Mouse (Mus musculus): ENCODE measurements around the gene Dctn3.
"Not testable (repeated sequence)": the region's sequence is repeated elsewhere in the genome, so short reads cannot be mapped to it uniquely, and the experiment has no call there.

The Dctn3 gene

DNA sequence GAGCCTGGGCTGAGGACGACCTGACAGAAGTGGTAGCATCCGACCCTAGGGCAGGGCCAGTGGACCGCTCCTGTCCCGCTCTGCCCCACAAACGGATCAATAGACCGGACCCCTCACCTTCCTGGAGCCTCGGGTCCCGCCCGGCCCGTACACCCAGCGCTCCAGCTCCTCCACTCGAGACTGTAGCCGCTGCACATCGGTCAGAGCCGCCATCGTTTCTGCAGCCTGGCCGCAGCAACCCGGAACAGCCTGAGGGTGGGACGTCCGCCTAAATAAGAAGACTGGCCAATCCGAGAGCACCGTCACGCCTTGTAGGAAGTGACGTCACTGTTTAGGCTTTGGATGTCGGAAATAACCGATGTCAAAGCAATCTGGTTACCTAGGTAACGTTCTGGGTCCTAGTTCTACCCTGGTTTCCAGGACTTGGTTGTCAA, at the start of gene Dctn3:
Dctn3 (minus strand) TSS at position 253 of the 434 bp plus-strand sequence.
- peak; percentile 70 to 80 for DNase-seq (ENCODE audit: low read depth in 2 of 2, low spot score in 2 of 2)

- not testable (repeated sequence) for DNase-seq (ENCODE audit: low read depth in 2 of 2, low spot score in 2 of 2)
These were observed 44.3 kb upstream of the Dctn3 start for GRCm38 (mm10) chr4:41767301-41767700.

DNA sequence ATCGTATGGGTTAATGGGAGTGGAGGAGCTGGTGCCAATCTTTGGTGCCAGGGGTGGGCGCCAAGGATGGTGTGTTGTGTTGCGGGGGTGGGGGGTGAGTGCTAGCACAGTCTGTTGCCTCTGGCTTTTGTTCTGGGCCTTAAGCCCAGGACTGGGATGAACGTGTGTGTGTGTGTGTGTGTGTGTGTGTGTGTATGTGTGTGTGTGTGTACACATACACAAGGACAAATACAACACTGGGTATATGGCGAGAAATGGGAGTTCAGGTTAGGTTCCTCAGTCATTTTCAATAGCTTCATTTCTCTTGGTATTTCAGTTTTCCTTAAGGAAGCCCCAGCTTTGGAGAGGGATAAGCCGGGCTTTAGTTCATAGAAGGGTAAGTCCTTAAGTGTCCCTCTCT, 40.2 kb upstream of the Dctn3 start:
- DNase-seq (ENCODE audit: low read depth in 2 of 2, low spot score in 2 of 2): not testable (repeated sequence)

DNA sequence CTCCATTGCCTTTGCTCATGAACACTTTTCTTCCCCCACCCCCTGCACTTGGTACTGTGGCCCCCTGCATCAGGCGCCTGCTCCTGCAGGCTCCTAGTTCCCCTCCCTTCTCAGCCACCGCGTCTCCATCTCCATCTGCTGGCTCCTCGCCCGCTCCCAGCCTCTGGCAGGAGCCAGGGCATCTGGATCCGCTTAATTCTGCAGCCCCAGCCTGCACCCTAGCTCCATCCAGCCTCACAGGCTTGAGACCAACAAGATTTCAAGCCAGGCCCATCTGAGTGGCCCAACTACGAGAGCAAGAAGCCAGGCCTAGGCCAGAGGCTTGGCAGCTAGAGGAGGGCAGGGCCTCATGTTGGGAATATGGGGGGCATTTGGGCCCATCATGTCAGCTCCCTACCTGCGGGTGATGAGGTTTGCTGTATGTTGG, 39.7 kb upstream of the Dctn3 start:
- not testable (repeated sequence) for DNase-seq (ENCODE audit: low read depth in 2 of 2, low spot score in 2 of 2)

- DNase-seq (ENCODE audit: low read depth in 2 of 2, low spot score in 2 of 2): no peak
These were observed 39.2 kb upstream of the Dctn3 start for GRCm38 (mm10) chr4:41762099-41762687.

DNA sequence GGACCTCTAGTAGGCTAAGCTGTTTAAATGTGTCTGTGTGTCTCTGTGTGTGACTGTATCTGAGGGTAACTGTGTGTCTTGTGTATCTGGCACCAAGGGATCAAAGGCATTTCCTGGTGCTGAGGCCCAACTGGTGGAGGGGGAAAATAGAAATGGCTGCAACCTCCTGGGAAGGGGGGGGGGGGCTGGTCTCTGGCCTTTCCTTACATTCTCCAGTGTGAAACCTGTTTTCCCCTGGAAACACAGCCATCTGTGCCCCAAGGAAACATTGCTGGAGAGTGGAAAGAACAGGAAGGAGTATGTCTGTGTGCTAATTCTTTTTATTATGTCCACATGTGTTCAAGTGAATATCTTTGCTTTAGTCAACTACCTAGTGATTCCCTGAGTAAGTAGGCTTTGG, 38.7 kb upstream of the Dctn3 start:
- DNase-seq (ENCODE audit: low read depth in 2 of 2, low spot score in 2 of 2): no peak

- DNase-seq (ENCODE audit: low read depth in 2 of 2, low spot score in 2 of 2): no peak
These were observed 37.9 kb upstream of the Dctn3 start for GRCm38 (mm10) chr4:41760911-41761310.

GRCm38 (mm10) chr4:41760288-41760721, 37.3 kb upstream of the Dctn3 start:
- DNase-seq (ENCODE audit: low read depth in 2 of 2, low spot score in 2 of 2): no peak

DNA sequence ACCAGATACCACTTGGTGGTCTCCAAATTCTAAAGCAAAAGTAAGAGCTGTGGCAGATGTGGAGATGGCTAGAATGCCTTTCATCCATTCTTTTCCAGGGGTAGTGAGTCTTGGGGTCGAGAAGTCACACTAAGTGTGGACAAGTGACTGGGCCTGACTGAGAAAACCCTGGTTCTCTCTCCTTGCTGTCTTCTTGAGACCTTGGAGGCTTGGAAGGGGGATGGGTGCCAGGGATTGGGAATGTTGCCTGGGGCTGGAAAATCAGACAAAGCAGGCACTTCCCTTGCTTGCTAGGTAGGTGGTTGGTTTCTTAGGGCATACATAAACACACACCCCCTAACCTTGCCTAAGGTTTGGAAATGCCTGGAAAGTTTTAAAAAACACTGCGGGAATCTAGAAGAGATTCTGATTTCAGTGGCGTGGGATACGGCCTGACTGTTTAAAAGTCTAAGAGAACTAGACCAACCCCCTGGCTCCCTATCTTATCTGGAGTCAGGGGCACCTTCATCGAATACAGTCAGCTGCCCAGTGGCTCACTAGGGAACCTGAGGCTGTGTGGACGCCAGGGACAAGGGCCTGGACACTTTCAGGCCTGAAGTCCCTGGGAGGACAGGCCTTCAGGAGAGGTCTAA, 36.8 kb upstream of the Dctn3 start:
- DNase-seq (ENCODE audit: low read depth in 2 of 2, low spot score in 2 of 2): no peak

- no peak for DNase-seq (ENCODE audit: low read depth in 2 of 2, low spot score in 2 of 2)
These were observed 36.2 kb upstream of the Dctn3 start for GRCm38 (mm10) chr4:41759206-41759605.

GRCm38 (mm10) chr4:41758701-41759100, 35.7 kb upstream of the Dctn3 start:
- DNase-seq (ENCODE audit: low read depth in 2 of 2, low spot score in 2 of 2): no peak

- DNase-seq (ENCODE audit: low read depth in 2 of 2, low spot score in 2 of 2): no peak
These were observed 35.1 kb upstream of the Dctn3 start for GRCm38 (mm10) chr4:41758021-41758420.

DNA sequence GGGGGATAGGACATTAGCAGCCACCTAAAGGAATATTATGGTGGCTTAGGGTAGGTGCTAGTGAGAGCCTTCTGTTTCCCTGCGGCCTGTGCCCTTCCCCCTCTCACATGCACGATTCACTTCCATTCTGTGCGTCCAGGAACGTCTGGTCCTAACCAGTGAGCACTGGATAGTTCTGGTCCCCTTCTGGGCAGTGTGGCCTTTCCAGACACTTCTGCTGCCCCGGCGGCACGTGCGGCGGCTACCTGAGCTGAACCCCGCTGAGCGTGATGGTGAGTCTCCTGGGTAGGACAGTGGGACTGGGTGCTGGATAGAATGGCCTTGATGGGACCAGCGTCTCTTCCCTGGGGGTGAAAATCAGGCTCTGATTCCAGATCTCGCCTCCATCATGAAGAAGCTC, 34.4 kb upstream of the Dctn3 start:
- no peak for DNase-seq (ENCODE audit: low read depth in 2 of 2, low spot score in 2 of 2)

GRCm38 (mm10) chr4:41756440-41756839, 33.5 kb upstream of the Dctn3 start:
- no peak for DNase-seq (ENCODE audit: low read depth in 2 of 2, low spot score in 2 of 2)

GRCm38 (mm10) chr4:41755338-41756305, 32.7 kb upstream of the Dctn3 start, which contains the start of gene Sigmar1:
Gene Sigmar1, minus strand, starts transcription at chr4:41756157.
- peak; percentile 84 to 93 for DNase-seq (ENCODE audit: low read depth in 2 of 2, low spot score in 2 of 2)

DNA sequence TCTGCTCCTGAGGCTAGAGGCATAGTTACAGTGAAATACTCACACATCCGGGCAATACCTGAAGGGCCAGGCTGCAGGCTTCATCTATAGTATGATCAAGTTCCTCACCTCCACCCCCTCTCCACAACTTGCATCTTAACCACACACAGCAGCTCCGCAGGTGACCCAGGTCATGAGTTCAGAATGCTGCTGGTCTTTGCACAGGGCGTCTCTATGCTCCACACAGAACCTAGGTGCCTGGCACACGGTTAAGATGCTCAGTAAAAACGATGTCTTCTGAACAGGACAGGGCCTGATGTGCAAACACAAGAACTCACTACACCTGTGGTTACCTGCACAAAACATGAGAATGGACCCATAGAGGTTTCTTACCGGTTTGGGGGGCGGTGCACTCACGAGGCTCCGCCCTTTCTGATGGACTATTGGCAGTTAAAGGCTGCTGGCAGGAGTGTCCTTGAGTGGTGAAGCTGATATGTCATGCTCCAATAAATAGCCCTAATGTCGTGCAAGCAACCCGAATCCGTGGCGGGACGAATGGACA, 31.9 kb upstream of the Dctn3 start, which contains the start of gene Galt:
Galt (plus strand) TSS at position 432 of the 541 bp plus-strand sequence.
- DNase-seq (ENCODE audit: low read depth in 2 of 2, low spot score in 2 of 2): no peak

- DNase-seq (ENCODE audit: low read depth in 2 of 2, low spot score in 2 of 2): no peak
These were observed 22.1 kb upstream of the Dctn3 start for GRCm38 (mm10) chr4:41745021-41745420.

- no peak for DNase-seq (ENCODE audit: low read depth in 2 of 2, low spot score in 2 of 2)
These were observed 21.2 kb upstream of the Dctn3 start for GRCm38 (mm10) chr4:41744131-41744530.

DNA sequence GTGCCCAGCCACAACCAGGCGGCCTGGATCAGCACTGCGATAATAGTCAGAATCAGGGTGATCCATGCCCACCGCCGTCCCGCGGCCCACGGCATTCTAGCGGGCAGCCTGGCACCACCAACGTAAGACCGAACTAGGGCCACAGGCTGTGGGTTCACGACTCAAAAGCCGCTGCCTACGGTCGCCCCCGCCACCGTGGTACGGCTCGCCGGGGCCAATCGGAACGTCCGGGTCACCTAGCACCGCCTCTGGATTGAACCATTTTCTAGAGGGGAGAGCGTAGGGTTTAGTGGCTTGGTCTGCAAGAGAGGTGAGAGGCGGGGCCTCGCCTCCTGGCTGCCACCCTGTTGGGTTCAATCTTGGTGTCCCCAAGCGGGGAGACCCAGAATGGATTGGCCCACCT, 18.2 kb upstream of the Dctn3 start:
- DNase-seq (ENCODE audit: low read depth in 2 of 2, low spot score in 2 of 2): peak; percentile 83 to 92

DNA sequence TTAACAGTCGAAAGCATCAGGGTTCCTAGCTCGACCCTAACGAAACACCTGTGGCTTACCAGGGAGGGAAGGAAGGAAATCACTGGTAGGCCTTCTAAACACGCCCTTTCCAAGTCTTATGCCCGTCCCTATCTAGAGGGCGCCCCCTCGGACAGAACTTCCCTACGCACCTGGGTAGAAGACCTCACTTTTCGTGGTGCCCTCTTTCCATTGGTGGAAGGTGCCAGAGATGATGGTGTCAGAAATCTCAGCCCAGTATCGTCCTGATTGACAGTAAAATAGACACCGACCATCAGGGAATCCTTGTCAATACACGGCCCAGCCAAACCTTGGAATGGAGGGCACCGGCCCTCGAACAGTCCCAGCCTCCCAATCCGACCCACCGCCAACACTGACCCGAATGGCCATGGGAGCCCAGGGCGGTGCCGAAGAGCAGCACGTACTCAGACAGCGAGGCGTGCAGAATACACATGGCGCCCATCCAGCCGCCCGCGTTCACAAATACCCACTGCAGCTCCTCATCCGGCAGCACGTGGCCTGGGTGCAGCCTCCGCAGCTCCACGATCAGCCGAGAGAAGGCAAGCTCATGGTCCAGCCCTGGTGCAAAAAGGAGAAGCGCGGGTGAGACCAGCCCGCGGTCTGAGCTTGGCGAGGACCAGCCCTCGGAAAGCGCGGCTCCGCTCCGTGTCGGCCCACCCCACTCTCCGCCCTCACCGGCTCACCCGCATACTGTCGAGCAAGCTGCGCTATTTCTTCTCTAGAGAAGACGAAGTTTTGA, 17.6 kb upstream of the Dctn3 start:
- no peak for DNase-seq (ENCODE audit: low read depth in 2 of 2, low spot score in 2 of 2)

Measured in CD8-positive naive resting alpha-beta T cell, adult 2 months (primary cell).